Mouse (Mus musculus) heart, postnatal 10 days (tissue): Measurements from ENCODE around the gene Arhgap31. TPM values are rescaled to one million over a fixed set of nuclear protein-coding genes. Genes with fewer than 3 reads are reported as not detected.
"Not testable (repeated sequence)": the region's sequence is repeated elsewhere in the genome, so short reads cannot be mapped to it uniquely, and the experiment has no call there.

ENCODE experiments used
- DNase-seq, 2 experiments: peaks; one replicate each; pipeline ENCODE4 v3.0.0; 2021
- intact Hi-C: fragments of 180-260 bp; cut with DNase I; formaldehyde crosslinking; loops from one replicate; pipeline ENCODE4 v1.15.1; 2025
- total RNA-seq, 2 experiments: library from RNA; stranded (reverse); gene quantifications; 2 replicates each; pipeline ENCODE4 v1.2.3; 2021

Gene Arhgap31
- total RNA-seq, 2 experiments from 2014 or later: 58.3 to 65.7 TPM

- intact Hi-C loops: no loop called here
- DNase-seq: no peak
These were observed 18.1 kb downstream of the Arhgap31 start for GRCm38 (mm10) chr16:38694906-38695540.

- intact Hi-C loops: no loop called here
- no peak for DNase-seq
These were observed 22.6 kb downstream of the Arhgap31 start for GRCm38 (mm10) chr16:38690501-38690900.

GRCm38 (mm10) chr16:38689786-38690185 lies 23.3 kb downstream of the Arhgap31 start:
- intact Hi-C loops: no loop called here
- peak; percentile 49 to 55 for DNase-seq

GRCm38 (mm10) chr16:38688531-38689264 lies 24.4 kb downstream of the Arhgap31 start:
- peak; percentile 55 to 64 for DNase-seq
- intact Hi-C loops: no loop called here

GRCm38 (mm10) chr16:38687673-38688072 lies 25.4 kb downstream of the Arhgap31 start:
- intact Hi-C loops: no loop called here
- no peak for DNase-seq

GRCm38 (mm10) chr16:38683094-38683493 lies 30.0 kb downstream of the Arhgap31 start:
- intact Hi-C loops: loop anchor here (2.0 kb wide), 1 partner anchor 18 kb away; no protein-coding TSS in a partner anchor
- no peak for DNase-seq

- no peak for DNase-seq
- intact Hi-C loops: no loop called here
These were observed 31.8 kb downstream of the Arhgap31 start for GRCm38 (mm10) chr16:38681313-38681712.

- peak; percentile 41 to 49 for DNase-seq
- intact Hi-C loops: no loop called here
These were observed 33.5 kb downstream of the Arhgap31 start for GRCm38 (mm10) chr16:38679431-38680021.

- no peak for DNase-seq
- intact Hi-C loops: no loop called here
These were observed 34.2 kb downstream of the Arhgap31 start for GRCm38 (mm10) chr16:38678853-38679252.

- DNase-seq, intact Hi-C loops: not testable (repeated sequence)
These were observed 35.1 kb downstream of the Arhgap31 start for GRCm38 (mm10) chr16:38677941-38678340.

GRCm38 (mm10) chr16:38677171-38677570 lies 35.9 kb downstream of the Arhgap31 start:
- intact Hi-C loops: no loop called here
- DNase-seq: no peak

- no peak for DNase-seq
- intact Hi-C loops: no loop called here
These were observed 36.4 kb downstream of the Arhgap31 start for GRCm38 (mm10) chr16:38676647-38677046.

- intact Hi-C loops: no loop called here
- DNase-seq: no peak
These were observed 37.3 kb downstream of the Arhgap31 start for GRCm38 (mm10) chr16:38675600-38676335.

GRCm38 (mm10) chr16:38674891-38675290 lies 38.2 kb downstream of the Arhgap31 start:
- intact Hi-C loops: loop anchor here (5.0 kb wide), 1 partner anchor 38 kb away; no protein-coding TSS in a partner anchor
- no peak for DNase-seq

GRCm38 (mm10) chr16:38673511-38673910 lies 39.6 kb downstream of the Arhgap31 start:
- intact Hi-C loops: loop anchor here (5.0 kb wide), 1 partner anchor 36 kb away; no protein-coding TSS in a partner anchor
- DNase-seq: peak; percentile 55 to 64

- DNase-seq: no peak
- intact Hi-C loops: loop anchor here (5.0 kb wide), 1 partner anchor 36 kb away; no protein-coding TSS in a partner anchor
These were observed 40.1 kb downstream of the Arhgap31 start for GRCm38 (mm10) chr16:38672947-38673346.

GRCm38 (mm10) chr16:38672370-38672769 lies 40.7 kb downstream of the Arhgap31 start:
- intact Hi-C loops: loop anchor here (5.0 kb wide), 1 partner anchor 35 kb away; no protein-coding TSS in a partner anchor
- no peak for DNase-seq

GRCm38 (mm10) chr16:38670621-38671390 lies 42.3 kb downstream of the Arhgap31 start:
- no peak for DNase-seq
- intact Hi-C loops: loop anchor here (5.0 kb wide), 1 partner anchor 34 kb away; no protein-coding TSS in a partner anchor

- intact Hi-C loops: no loop called here
These were observed 44.0 kb downstream of the Arhgap31 start for GRCm38 (mm10) chr16:38668871-38669675.

More at GRCm38 (mm10) chr16:38668871-38669675, 44.0 kb downstream of the Arhgap31 start:
- peak; percentile 75 to 78 for DNase-seq
